Mouse (Mus musculus) stomach, postnatal 0 days (tissue): ENCODE data around the gene Gm3776. TPM values are rescaled to one million over a fixed set of nuclear protein-coding genes. Genes with fewer than 3 reads are reported as not detected.
"Not testable (repeated sequence)": the region's sequence is repeated elsewhere in the genome, so short reads cannot be mapped to it uniquely, and the experiment has no call there.

Experiments
- ATAC-seq: fragments of 200-750 bp; cut with Nextera tagmentation; 2 replicates; pipeline ENCODE4 v1.8.0; 2017; ENCODE audit not compliant: low FRiP score, low TSS enrichment
- DNase-seq: peaks from one replicate; pipeline ENCODE4 v3.0.0-alpha.2; 2016; ENCODE audit warnings: low spot score
- H3K27ac ChIP-seq: fragments of 300-500 bp; sonication (generic); replicated peaks from 2 replicates; pipeline ENCODE4 v1.5.1; 2014; ENCODE audit warnings: mild to moderate bottlenecking, control low read depth
- H3K27me3 ChIP-seq: fragments of 300-500 bp; sonication (generic); 2 replicates; pipeline ENCODE4 v1.6.1; 2014; ENCODE audit warnings: low read length; ENCODE audit not compliant: control insufficient read depth, insufficient read depth
- H3K36me3 ChIP-seq: fragments of 300-500 bp; sonication (generic); 2 replicates; pipeline ENCODE4 v1.6.1; 2014; ENCODE audit warnings: low read length, mixed read lengths; ENCODE audit not compliant: control insufficient read depth, insufficient read depth
- H3K4me1 ChIP-seq: fragments of 300-500 bp; sonication (generic); replicated peaks from 2 replicates; pipeline ENCODE4 v1.6.1; 2014; ENCODE audit warnings: antibody characterized with exemption; ENCODE audit not compliant: control insufficient read depth, insufficient read depth
- H3K4me2 ChIP-seq: fragments of 300-500 bp; sonication (generic); replicated peaks from 2 replicates; pipeline ENCODE4 v1.6.1; 2014; ENCODE audit warnings: low read depth, mild to moderate bottlenecking, control low read depth, moderate library complexity
- H3K4me3 ChIP-seq: fragments of 300-500 bp; sonication (generic); 2 replicates; pipeline ENCODE4 v1.5.1; 2014; ENCODE audit warnings: low read depth, low read length, control low read depth
- H3K9ac ChIP-seq: fragments of 300-500 bp; sonication (generic); 2 replicates; pipeline ENCODE4 v1.6.1; 2014; ENCODE audit warnings: mild to moderate bottlenecking, low read length, control low read depth, mixed read lengths
- H3K9me3 ChIP-seq: fragments of 300-500 bp; sonication (generic); 2 replicates; pipeline ENCODE4 v1.6.1; 2016; ENCODE audit warnings: low read length; ENCODE audit not compliant: control insufficient read depth
- CTCF ChIP-seq: IDR thresholded peaks from 2 replicates; pipeline ENCODE4 v1.5.1; 2016; ENCODE audit warnings: antibody characterized with exemption, low read depth, mild to moderate bottlenecking, moderate library complexity
- WGBS: fragments of 180-500 bp; shearing (Covaris S2); extraction: QIAGEN DNeasy Blood & Tissue Kit; methylation state at CpG from one replicate; pipeline ENCODE4 v1.1.7; 2014; 5-methylcytosine and 5-hydroxymethylcytosine counted together
- polyA plus RNA-seq: library from polyadenylated mRNA; unstranded; fragments of >200 nt; fragmentation: Nextera tagmentation; extraction: Ambion mirVana; gene quantifications from 2 replicates; pipeline ENCODE4 v1.2.1, GENCODE M21; 2015

Gm3776 gene
- polyA plus RNA-seq, 1 experiment from 2014 or later = 929 TPM

GRCm38 (mm10) chr9:78233121-78233695 lies 23.7 kb upstream of the Gm3776 start:
- not testable (repeated sequence) for H3K9ac ChIP-seq, DNase-seq, H3K9me3 ChIP-seq, H3K4me1 ChIP-seq, H3K4me3 ChIP-seq, H3K36me3 ChIP-seq, H3K27ac ChIP-seq, H3K27me3 ChIP-seq, ATAC-seq, H3K4me2 ChIP-seq
- no CpG with 5 or more reads among the region's 10 CpGs for WGBS

- H3K4me3 ChIP-seq, H3K9ac ChIP-seq, H3K9me3 ChIP-seq, H3K36me3 ChIP-seq, H3K4me1 ChIP-seq, H3K27me3 ChIP-seq, H3K4me2 ChIP-seq, H3K27ac ChIP-seq: not testable (repeated sequence)
- peak; percentile 86 for ATAC-seq
- 48% methylated on average over 4 of the region's 4 CpGs for WGBS
- DNase-seq = peak; percentile 15
Measured at GRCm38 (mm10) chr9:78255683-78256470, 1.1 kb upstream of the Gm3776 start.

GRCm38 (mm10) chr9:78259688-78260087 lies 2.8 kb downstream of the Gm3776 start:
- not testable (repeated sequence) for H3K36me3 ChIP-seq, DNase-seq, H3K4me2 ChIP-seq, H3K27me3 ChIP-seq, H3K4me1 ChIP-seq, H3K27ac ChIP-seq, H3K4me3 ChIP-seq, H3K9ac ChIP-seq, H3K9me3 ChIP-seq
- peak; percentile 14; the same call in 1 of the 2 replicates for ATAC-seq
- TF ChIP-seq CTCF = peak; percentile 52
- 0% methylated on average over 1 of the region's 6 CpGs for WGBS

DNA sequence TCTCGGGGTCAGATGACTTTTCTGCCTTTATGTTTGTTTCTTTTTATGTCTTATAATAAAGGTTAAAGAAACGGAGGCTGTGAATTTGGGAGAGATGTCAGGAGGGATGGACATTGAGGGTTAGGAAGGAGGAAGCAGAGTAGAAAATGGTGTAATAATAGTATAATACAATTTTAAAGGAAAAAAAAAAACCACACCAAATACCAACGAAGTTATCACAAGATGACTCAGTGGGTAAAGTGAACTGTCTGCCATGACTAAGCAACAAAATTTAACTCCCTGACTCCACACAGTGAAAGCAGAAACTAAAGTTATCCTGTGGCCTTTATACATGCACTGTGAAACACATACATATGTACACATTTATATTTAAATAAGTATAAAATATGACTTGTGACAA lies 14.0 kb downstream of the Gm3776 start:
- H3K27ac ChIP-seq, H3K9ac ChIP-seq, H3K9me3 ChIP-seq, H3K4me2 ChIP-seq, H3K4me1 ChIP-seq, H3K4me3 ChIP-seq, H3K27me3 ChIP-seq, DNase-seq, H3K36me3 ChIP-seq: not testable (repeated sequence)
- WGBS = 61% methylated on average over 3 of the region's 3 CpGs
- peak; percentile 23 for ATAC-seq

DNA sequence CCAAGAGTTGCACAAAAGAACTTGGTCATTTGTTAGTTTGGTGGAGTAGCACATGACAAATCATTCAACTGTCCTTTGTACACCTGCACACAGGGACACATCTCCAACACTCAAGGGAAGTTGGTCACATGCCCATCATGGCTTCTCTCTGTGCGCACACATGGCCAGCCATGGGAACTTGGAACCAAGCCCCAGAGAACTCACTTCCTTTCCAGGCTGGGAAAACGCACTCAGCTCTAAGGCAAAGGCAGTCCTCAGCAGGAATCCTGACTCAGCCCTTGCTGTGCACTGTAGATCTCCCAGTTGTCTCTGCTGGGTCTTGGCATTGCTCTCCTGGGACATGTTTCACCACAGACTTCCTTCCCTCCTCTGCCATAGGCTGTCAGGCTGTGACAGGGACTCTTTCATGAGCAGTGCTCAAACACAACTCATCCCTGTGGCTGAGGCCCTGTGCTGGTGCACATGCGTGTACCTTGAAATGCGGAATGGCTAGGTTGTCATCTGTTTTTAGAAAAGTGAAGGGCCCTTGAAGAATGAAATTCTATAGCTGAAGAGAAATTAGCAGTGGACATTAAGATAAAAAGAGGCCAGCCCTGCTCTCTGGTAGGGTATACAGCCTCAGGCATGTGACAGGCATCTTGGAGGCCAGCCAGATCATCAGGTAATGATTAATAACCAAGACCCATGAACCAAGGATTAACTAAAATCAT lies 25.2 kb downstream of the Gm3776 start:
- ATAC-seq (peak; percentile 99), DNase-seq (peak; percentile 79)
- 49% methylated on average over 4 of the region's 4 CpGs for WGBS
- not testable (repeated sequence) for H3K36me3 ChIP-seq, H3K4me2 ChIP-seq, H3K27ac ChIP-seq, H3K4me1 ChIP-seq, H3K4me3 ChIP-seq, H3K9ac ChIP-seq, H3K27me3 ChIP-seq, H3K9me3 ChIP-seq

DNA sequence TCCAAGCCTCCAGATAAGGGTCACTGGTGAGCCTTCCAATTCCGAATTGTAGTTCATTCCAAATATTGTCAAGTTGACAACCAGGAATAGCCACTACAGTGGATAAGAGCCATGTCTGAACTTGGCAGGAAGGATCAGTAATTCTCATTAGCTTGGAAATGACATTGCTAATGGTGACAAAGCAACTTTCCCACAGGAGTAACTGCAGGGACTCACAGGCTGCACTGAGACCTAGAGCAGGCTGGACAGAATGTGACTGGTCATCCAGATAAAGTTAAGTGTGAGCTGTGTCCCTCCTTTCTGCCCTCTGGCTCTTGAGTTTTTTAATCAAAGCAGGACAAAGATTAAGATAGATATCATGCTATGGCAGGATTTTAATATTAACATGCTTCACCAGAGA lies 32.1 kb downstream of the Gm3776 start:
- not testable (repeated sequence) for H3K4me3 ChIP-seq, H3K36me3 ChIP-seq, H3K27me3 ChIP-seq, H3K4me2 ChIP-seq, DNase-seq, H3K9ac ChIP-seq, H3K9me3 ChIP-seq, H3K4me1 ChIP-seq
- ATAC-seq = peak; percentile 80
- H3K27ac ChIP-seq = peak overlapping the region; percentile 30; the same call in 1 of the 2 replicates
- 47% methylated on average over 1 of the region's 1 CpGs for WGBS

GRCm38 (mm10) chr9:78289723-78290122 lies 32.8 kb downstream of the Gm3776 start, which contains the start of gene Gm10639:
TSS of gene Gm10639 (plus strand) at chr9:78289923.
- H3K9ac ChIP-seq, H3K9me3 ChIP-seq, H3K27me3 ChIP-seq, H3K4me2 ChIP-seq, H3K4me1 ChIP-seq, H3K36me3 ChIP-seq, H3K4me3 ChIP-seq: not testable (repeated sequence)
- DNase-seq (peak; percentile 45), ATAC-seq (peak; percentile 99)
- peak within 1 kb of the TSS; percentile 58 for H3K27ac ChIP-seq
- WGBS = 61% methylated on average over 3 of the region's 3 CpGs

- not testable (repeated sequence) for H3K36me3 ChIP-seq, H3K9me3 ChIP-seq, H3K27ac ChIP-seq, DNase-seq, H3K9ac ChIP-seq, ATAC-seq, H3K4me1 ChIP-seq, H3K4me3 ChIP-seq, H3K4me2 ChIP-seq, H3K27me3 ChIP-seq
- WGBS = 84% methylated on average over 8 of the region's 8 CpGs
Measured at GRCm38 (mm10) chr9:78292462-78292861, 35.5 kb downstream of the Gm3776 start.
